Mouse (Mus musculus) small intestine, adult 2 months (tissue): Measurements from ENCODE around the gene Cox4i1. TPM values are rescaled to one million over a fixed set of nuclear protein-coding genes. Genes with fewer than 3 reads are reported as not detected.

ENCODE experiments used
- H3K27ac ChIP-seq: fragments of 200-500 bp; 2 replicates; pipeline ENCODE4 v1.5.1; 2012; ENCODE audit warnings: low read depth, low read length, control low read depth, inconsistent platforms; ENCODE audit not compliant: insufficient read depth
- H3K27me3 ChIP-seq: fragments of 200-500 bp; 2 replicates; pipeline ENCODE4 v1.6.1; 2012; ENCODE audit warnings: mild to moderate bottlenecking, moderate library complexity, low read length, inconsistent platforms; ENCODE audit not compliant: control insufficient read depth, insufficient read depth
- H3K36me3 ChIP-seq: fragments of 200-500 bp; 2 replicates; pipeline ENCODE4 v1.6.1; 2012; ENCODE audit warnings: mild to moderate bottlenecking, low read length, control low read depth, inconsistent platforms; ENCODE audit not compliant: control insufficient read depth, insufficient read depth
- H3K4me1 ChIP-seq: fragments of 200-500 bp; 2 replicates; pipeline ENCODE4 v1.6.1; 2012; ENCODE audit warnings: low read length, inconsistent platforms, mixed read lengths; ENCODE audit not compliant: control insufficient read depth, insufficient read depth, insufficient read length
- H3K4me3 ChIP-seq: fragments of 200-500 bp; 2 replicates; pipeline ENCODE4 v1.5.1; 2012; ENCODE audit warnings: low read depth, mild to moderate bottlenecking, control low read depth, inconsistent platforms, low read length, moderate library complexity
- CTCF ChIP-seq: fragments of 200-500 bp; IDR thresholded peaks from 2 replicates; pipeline ENCODE4 v1.5.1; 2012; ENCODE audit warnings: low read depth, mild to moderate bottlenecking, control low read depth, inconsistent platforms, low read length, moderate library complexity, mixed read lengths; ENCODE audit not compliant: insufficient replicate concordance, insufficient read length; ENCODE audit errors: extremely low read depth
- POLR2A ChIP-seq: fragments of 200-500 bp; IDR thresholded peaks from 2 replicates; pipeline ENCODE4 v1.6.1; 2012; ENCODE audit warnings: low read depth, mild to moderate bottlenecking, control low read depth, inconsistent platforms, low read length, moderate library complexity
- WGBS: fragments of 180-500 bp; shearing (Covaris S2); methylation state at CpG from one replicate; pipeline ENCODE4 v1.1.7; 2018; 5-methylcytosine and 5-hydroxymethylcytosine counted together
- polyA plus RNA-seq: library from polyadenylated mRNA; depleted of rRNA; stranded (reverse); fragments of >200 nt; gene quantifications from 2 replicates; pipeline ENCODE4 v1.2.3, GENCODE M21; 2012

The Cox4i1 gene
- polyA plus RNA-seq, 1 experiment, result 1,064 TPM

DNA sequence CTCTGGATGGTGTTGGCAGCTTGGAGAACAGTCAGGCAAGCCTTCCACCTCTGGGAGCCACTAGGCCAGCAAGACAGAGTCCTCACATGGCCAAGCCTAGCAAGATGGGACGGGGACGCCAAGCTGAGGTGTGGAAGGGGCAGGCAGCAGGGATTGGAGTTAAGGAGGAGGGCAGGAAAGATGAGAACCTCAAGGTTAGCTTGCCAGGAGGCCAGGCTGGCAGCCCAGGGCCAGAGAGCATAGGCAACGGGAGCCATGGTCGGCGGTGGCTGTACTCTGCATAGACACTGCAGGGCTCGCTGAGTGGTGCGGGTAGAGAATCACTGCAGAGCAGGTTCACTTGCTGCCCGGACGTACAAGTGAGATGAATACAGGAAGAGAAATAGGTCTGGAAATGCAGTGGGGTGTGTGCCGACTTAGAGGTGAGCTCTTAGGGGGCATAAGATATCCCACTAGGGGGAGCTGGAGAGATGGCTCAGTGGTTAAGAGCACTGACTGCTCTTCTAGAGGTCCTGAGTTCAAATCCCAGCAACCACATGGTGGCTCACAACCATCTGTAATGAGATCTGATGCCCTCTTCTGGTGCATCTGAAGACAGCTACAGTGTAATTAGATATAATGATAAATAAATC is 25.9 kb upstream of the Cox4i1 start:
- H3K36me3 ChIP-seq, result no peaks in the 10 kb centered on the region
- no peak overlapping the region for H3K27ac ChIP-seq
- H3K4me1 ChIP-seq, result no peaks in the 10 kb centered on the region
- no peak overlapping the region for H3K4me3 ChIP-seq
- no peak for TF ChIP-seq POLR2A
- no peak for TF ChIP-seq CTCF
- H3K27me3 ChIP-seq, result no peaks in the 10 kb centered on the region
- 78% methylated on average over 10 of the region's 10 CpGs for WGBS

DNA sequence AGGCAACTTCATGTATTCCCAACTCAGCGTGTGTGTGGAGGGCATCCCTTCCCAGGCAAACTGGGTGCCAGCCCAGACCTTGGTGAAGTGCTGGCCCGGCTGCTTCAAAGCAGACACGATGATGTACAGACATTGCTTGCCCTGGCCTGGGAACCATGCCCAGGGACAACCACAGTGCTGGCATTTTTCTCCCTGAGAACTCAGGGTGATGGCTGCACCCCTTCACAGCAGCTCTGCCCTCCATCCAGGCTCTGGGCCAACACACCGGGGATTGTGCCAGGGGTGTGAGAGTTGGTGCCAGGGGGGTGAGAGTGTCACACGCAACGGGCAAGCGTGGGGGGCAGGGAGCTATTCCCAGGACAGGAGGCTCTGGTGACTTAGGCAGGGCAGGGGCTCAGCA is 23.4 kb upstream of the Cox4i1 start:
- TF ChIP-seq POLR2A (no peak), CTCF (no peak)
- Histone ChIP-seq H3K27me3 (no peaks in the 10 kb centered on the region), H3K36me3 (no peaks in the 10 kb centered on the region), H3K4me3 (no peak overlapping the region), H3K27ac (no peak overlapping the region), H3K4me1 (no peaks in the 10 kb centered on the region)
- WGBS, result 44% methylated on average over 7 of the region's 7 CpGs

DNA sequence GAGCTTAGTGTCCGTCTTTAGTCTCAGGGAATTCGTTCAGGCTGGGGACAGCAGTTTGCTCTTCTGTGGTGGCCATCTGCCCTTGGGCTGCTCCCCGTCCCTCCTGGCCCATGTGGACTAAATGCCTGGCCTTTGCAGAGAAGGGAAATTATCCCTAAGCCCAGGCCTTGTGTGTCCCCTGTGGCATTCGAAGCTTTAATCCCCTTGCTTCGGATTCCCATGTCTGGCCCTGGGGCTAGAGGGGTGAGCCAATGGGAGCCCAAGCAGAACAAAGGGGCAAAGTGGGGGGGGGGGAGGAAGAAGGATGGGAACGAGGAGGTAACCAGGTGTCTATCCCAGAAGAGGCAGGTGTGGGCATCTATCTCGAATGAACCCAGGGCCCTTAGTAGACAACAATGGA is 20.5 kb upstream of the Cox4i1 start, which contains the start of gene 1190005I06Rik:
TSS of gene 1190005I06Rik (minus strand) at position 101 of the 400 bp plus-strand sequence.
- Histone ChIP-seq H3K4me3 (no peak within 1 kb of the TSS), H3K27me3 (no peaks in the 10 kb centered on the region), H3K27ac (no peak within 1 kb of the TSS), H3K4me1 (no peaks in the 10 kb centered on the region), H3K36me3 (no peaks in the 10 kb centered on the region)
- WGBS, result 77% methylated on average over 7 of the region's 7 CpGs
- TF ChIP-seq POLR2A (no peak), CTCF (no peak)

DNA sequence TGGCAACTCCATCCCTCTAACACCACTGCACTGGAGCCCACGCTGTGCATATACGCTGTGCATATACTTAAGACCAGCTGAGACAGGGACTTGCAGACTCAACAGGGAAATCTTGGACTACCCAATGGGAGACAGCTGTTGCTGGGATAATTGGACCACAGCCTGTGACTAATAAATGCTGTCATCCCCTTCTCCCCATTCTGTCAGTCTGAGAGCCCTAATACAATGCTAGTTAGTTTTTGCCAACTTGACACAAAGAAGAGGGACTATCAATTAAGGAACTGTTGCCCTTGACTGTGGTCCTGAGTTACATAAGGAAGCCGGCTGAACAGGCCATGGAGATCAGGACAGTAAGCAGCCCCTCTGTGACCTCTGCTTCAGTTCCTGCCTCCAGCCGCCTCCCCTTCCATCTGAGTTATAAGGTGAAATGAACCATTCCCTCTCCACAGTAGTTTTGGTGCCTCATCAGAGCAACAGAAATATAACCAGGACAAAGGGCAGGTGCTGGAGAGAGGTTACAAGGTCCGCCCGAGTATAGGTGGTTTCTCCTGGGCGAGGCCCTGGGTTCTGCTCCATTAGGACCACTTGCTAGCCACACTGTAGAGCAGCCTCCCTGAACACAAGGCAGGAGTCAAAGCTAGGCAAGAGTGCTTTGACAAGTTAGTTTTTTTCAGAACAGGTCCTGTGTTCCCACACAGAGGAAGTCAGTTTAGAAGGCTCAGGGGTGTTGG is 11.5 kb upstream of the Cox4i1 start:
- H3K27ac ChIP-seq, result no peak overlapping the region
- H3K4me3 ChIP-seq, result no peak overlapping the region
- peaks cover 29% of the 10 kb centered on the region for H3K36me3 ChIP-seq
- WGBS, result 62% methylated on average over 7 of the region's 7 CpGs
- no peaks in the 10 kb centered on the region for H3K27me3 ChIP-seq
- TF ChIP-seq POLR2A (no peak), CTCF (no peak)
- peaks cover 9% of the 10 kb centered on the region; the same call in 1 of the 2 replicates for H3K4me1 ChIP-seq

DNA sequence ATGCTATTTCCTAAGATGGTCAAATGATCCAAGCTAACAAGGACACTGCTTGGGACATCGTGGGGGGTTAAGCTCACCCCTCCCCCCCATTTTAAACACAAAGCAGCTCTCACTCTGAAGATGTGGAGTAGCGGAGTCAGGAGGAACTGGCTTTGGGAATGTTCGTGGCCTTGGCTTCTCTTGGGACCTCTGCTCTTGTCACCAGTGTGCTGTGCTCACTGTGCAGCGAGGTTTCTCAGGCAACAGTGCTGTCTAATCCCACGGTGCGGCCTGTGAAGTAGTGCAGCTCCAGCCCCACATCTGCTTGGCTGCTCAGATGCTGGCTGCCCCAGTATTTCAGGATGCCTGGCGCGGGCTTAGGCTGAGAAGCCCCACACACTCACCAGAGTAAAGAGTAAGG is 10.6 kb upstream of the Cox4i1 start:
- TF ChIP-seq POLR2A (no peak), CTCF (no peak)
- Histone ChIP-seq H3K36me3 (peaks cover 29% of the 10 kb centered on the region), H3K27me3 (no peaks in the 10 kb centered on the region), H3K27ac (no peak overlapping the region), H3K4me1 (peaks cover 9% of the 10 kb centered on the region; the same call in 1 of the 2 replicates), H3K4me3 (no peak overlapping the region)
- WGBS, result 88% methylated on average over 8 of the region's 8 CpGs

DNA sequence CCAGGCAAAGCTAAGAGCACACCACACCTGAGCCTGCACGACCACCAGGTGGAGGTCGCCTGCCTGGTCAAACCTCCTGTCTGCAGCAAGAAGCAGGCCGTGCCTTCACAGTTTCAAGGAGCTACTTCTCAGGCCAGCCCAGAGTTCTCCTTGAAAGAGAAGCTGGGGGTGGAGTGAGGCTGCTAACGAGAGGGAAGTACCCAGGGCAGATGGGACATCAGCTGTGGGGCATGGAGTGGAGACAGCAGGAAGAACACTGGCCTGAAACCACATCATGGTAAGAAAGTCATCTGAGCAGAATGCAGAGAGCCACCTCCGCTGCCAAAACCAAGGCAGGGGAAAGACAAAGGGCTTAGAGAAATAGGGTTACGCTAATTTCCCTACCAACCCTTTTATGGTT is 3.5 kb upstream of the Cox4i1 start:
- 80% methylated on average over 6 of the region's 6 CpGs for WGBS

DNA sequence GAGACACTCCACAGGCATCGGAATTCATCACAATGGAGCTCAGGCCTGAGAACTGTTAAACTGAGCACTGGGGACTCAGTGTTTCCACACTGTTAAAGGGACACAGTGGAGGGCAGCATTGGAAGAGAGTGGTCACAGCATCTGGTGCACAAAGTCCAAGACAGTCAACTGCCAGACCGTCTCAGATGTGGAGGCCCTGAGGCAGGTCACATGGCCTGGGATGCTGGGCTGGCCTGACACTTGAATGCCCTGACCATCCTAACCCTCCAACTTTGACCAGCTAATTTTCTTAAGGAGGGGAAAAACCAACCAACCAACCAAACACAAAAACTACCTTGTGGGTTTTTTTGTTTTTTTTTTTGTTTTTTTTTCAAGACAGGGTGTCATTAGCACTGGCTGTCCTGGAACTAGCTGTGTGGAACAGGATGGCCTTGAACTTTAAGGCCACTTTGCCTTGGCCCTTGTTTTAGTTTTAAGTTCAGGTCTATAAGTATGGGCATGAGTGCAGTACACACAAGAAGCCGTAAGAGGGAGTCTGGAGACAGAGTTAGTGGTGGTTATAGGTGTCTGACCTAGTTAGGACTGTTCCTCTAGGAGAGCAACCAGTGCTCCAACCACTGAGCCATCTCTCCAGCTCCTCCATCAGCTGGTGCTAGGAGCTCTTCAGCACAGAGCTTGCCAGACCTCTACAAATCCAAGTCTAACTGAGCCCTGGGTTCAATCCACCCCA is 2.1 kb upstream of the Cox4i1 start:
- Histone ChIP-seq H3K36me3 (peaks cover 12% of the 10 kb centered on the region), H3K27me3 (no peaks in the 10 kb centered on the region), H3K4me1 (peaks cover 10% of the 10 kb centered on the region), H3K27ac (no peak overlapping the region), H3K4me3 (no peak overlapping the region)
- TF ChIP-seq CTCF (no peak), POLR2A (no peak)
- 70% methylated on average over 3 of the region's 3 CpGs for WGBS

More for the DNA sequence above, 3.5 kb upstream of the Cox4i1 start:
- Histone ChIP-seq H3K27ac (no peak overlapping the region), H3K4me1 (peaks cover 10% of the 10 kb centered on the region), H3K27me3 (no peaks in the 10 kb centered on the region), H3K36me3 (no peaks in the 10 kb centered on the region), H3K4me3 (no peak overlapping the region)
- no peak for TF ChIP-seq CTCF
- TF ChIP-seq POLR2A, result no peak
